Mouse (Mus musculus): ENCODE results near the gene Hsf2bp. TPM values are rescaled to one million over a fixed set of nuclear protein-coding genes. Genes with fewer than 3 reads are reported as not detected.
A peak's percentile ranks its signal among the peaks of the same experiment; 100 is the strongest.

The Hsf2bp gene
- total and polyA plus RNA-seq, 3 experiments, result 0.92 to 1.6 (median 1.3) TPM

DNA sequence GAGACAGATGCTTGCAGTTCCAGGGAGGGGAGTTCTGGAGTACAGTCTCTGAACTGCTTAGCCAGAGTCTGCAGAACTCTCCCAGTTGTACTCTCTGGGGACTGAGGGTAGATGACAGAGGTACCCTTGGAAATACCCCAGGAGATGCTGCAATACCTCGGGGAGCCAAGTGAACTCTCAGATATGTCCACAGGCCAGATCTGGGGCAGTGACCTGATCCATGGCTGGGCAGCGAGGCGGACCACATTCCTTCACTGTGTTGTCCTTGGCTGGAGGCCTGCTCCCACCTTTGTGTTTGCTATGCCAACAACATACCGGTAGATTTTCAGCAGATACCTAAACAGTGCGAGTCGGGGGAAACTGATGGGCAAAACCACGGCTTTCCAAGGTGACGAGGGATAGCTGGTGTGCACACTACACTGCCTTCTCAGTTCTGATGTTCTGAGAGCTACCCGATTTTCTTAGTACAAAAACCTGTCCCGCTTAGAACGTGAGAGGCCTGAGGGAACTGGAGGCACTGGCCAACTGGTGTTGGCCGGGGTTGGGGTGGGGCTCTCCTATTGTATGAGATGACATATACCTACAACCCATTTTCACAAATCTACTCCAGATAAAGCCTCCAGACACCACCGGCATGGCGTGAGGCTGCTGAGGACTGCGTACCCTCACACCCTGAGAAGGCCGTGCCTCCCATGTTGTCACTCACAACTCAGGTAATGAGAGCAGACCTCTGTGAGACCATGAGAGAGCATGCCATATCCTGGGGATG, 96.7 kb downstream of the Hsf2bp start:
- no peak overlapping the region for H3K4me3 ChIP-seq
- peak overlapping the region; percentile 69 for H3K27ac ChIP-seq
- 83% methylated on average over 16 of the region's 16 CpGs for WGBS
- no peaks in the 10 kb centered on the region for H3K36me3 ChIP-seq (ENCODE audit: control insufficient read depth, insufficient read depth, low read length)
- no peak for DNase-seq
- no peaks in the 10 kb centered on the region for H3K79me2 ChIP-seq (replicated peaks; ENCODE audit: control insufficient read depth, insufficient read depth, low read length)
- no peak overlapping the region for H3K9ac ChIP-seq (ENCODE audit: low read depth, low read length)
- intact Hi-C loops (cut with DNase I), result loop anchor here (2.0 to 5.0 kb wide), 4 partner anchors 33 to 252 kb away; no protein-coding TSS in a partner anchor
- TF ChIP-seq CTCF (IDR thresholded peaks at IDR 0.05), result no peak
- H3K4me1 ChIP-seq (ENCODE audit: control insufficient read depth, insufficient read depth, low read length), result peaks cover 38% of the 10 kb centered on the region
- no peaks in the 10 kb centered on the region for H3K27me3 ChIP-seq (ENCODE audit: control insufficient read depth, insufficient read depth, low read length)

DNA sequence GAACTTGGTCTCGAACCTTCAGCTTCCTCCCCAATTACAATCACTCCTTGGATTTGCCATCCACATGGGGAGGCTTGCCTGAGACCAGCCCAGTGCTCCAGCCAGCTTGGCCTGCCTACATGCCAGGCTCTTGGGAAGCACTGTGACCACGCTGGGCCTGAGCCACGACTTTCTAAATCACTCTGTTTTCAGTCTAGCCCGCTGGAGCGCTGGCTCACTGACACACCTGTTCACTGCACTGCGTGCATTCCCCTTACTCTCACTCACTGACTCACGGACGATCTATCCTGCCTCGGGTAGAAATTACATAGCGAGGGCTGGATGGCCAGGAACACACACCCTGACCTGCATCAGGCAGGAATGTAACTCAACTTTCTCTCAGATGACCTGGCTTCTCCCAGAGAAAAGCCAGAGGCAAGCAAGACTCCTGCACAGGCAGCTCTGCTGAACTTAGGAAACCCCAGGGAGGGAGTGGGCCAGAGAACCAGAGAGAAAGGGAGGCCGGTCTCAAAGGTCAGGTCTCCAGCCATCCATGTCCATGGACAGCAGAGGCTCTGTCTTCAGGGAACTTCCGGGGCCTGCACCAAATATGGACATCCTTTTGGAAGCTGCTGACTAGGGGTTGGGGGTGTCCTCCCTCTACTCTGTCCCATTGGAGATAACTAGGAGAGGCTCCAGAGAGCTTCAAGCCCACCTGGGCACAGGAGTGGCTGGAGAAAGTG, 97.4 kb downstream of the Hsf2bp start:
- H3K36me3 ChIP-seq (ENCODE audit: control insufficient read depth, insufficient read depth, low read length), result no peaks in the 10 kb centered on the region
- WGBS, result 84% methylated on average over 12 of the region's 12 CpGs
- no peak overlapping the region for H3K4me3 ChIP-seq
- peak overlapping the region; percentile 69 for H3K27ac ChIP-seq
- no peak overlapping the region for H3K9ac ChIP-seq (ENCODE audit: low read depth, low read length)
- H3K27me3 ChIP-seq (ENCODE audit: control insufficient read depth, insufficient read depth, low read length), result no peaks in the 10 kb centered on the region
- H3K79me2 ChIP-seq (replicated peaks; ENCODE audit: control insufficient read depth, insufficient read depth, low read length), result no peaks in the 10 kb centered on the region
- DNase-seq, result no peak
- TF ChIP-seq POLR2A (IDR thresholded peaks at IDR 0.05; ENCODE audit: insufficient read depth, low read depth, low read length) (no peak), CTCF (IDR thresholded peaks at IDR 0.05) (no peak), EP300 (IDR thresholded peaks at IDR 0.05; ENCODE audit: insufficient read depth, low read depth, low read length) (no peak)
- peaks cover 31% of the 10 kb centered on the region for H3K4me1 ChIP-seq (ENCODE audit: control insufficient read depth, insufficient read depth, low read length)
- intact Hi-C loops (cut with DNase I), result loop anchor here (2.0 to 5.0 kb wide), 4 partner anchors 32 to 251 kb away; no protein-coding TSS in a partner anchor

DNA sequence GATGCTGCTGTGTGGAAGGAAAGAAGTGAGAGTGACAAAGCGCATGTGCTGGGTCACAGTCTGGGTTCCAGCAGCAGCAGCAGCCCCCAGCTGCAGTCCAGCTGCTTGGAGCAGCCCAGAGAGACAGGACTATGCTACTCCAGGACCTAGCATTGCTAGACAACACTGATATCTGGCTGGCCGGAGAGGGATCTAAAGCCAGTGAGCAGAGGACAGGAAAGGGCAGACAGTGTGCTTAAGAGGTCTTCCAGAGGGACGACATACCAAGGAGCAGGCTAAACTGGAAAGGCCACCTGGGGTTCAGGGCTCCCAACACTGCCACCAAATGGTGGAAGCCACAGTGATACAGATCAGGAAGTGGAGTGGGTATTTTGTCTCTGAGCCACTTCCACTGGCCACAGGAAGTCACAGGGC, 99.0 kb downstream of the Hsf2bp start:
- intact Hi-C loops (cut with DNase I), result loop anchor here (5.0 kb wide), 2 partner anchors 85 to 250 kb away; no protein-coding TSS in a partner anchor
- TF ChIP-seq POLR2A (IDR thresholded peaks at IDR 0.05; ENCODE audit: insufficient read depth, low read depth, low read length) (no peak; the same call in 1 of the 2 replicates), CTCF (IDR thresholded peaks at IDR 0.05) (peak; percentile 65), EP300 (IDR thresholded peaks at IDR 0.05; ENCODE audit: insufficient read depth, low read depth, low read length) (peak; percentile 51; the same call in 1 of the 2 replicates)

DNA sequence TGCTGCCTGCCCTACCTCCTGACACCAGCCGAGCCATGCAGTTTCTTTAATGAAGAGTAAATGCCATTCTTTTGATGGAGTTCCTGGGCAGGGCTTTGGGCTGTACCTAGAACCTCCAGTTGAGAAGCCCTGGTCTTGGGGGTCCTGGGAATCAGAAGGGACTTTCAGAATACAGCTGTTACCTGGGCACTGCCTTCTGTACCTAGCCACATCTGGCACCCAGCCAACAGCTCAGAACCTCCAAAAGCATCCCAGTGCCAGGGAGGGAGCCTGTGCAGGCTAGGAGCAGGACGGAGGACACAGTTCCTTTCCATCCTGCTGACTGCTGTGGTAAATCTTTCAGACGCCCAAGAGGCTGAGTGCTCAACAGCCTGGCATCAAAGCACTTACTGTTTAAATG, 100.3 kb downstream of the Hsf2bp start:
- TF ChIP-seq EP300 (IDR thresholded peaks at IDR 0.05; ENCODE audit: insufficient read depth, low read depth, low read length) (no peak), POLR2A (IDR thresholded peaks at IDR 0.05; ENCODE audit: insufficient read depth, low read depth, low read length) (no peak), CTCF (IDR thresholded peaks at IDR 0.05) (no peak)
- Histone ChIP-seq H3K27me3 (ENCODE audit: control insufficient read depth, insufficient read depth, low read length) (no peaks in the 10 kb centered on the region), H3K79me2 (replicated peaks; ENCODE audit: control insufficient read depth, insufficient read depth, low read length) (no peaks in the 10 kb centered on the region), H3K4me1 (ENCODE audit: control insufficient read depth, insufficient read depth, low read length) (peaks cover 37% of the 10 kb centered on the region), H3K4me3 (no peak overlapping the region), H3K27ac (no peak overlapping the region), H3K9ac (ENCODE audit: low read depth, low read length) (no peak overlapping the region), H3K36me3 (ENCODE audit: control insufficient read depth, insufficient read depth, low read length) (no peaks in the 10 kb centered on the region)
- DNase-seq, result no peak
- intact Hi-C loops (cut with DNase I), result loop anchor here (5.0 kb wide), 2 partner anchors 86 to 249 kb away; no protein-coding TSS in a partner anchor
- 90% methylated on average over 3 of the region's 3 CpGs for WGBS

More for the DNA sequence above, 99.0 kb downstream of the Hsf2bp start:
- H3K79me2 ChIP-seq (replicated peaks; ENCODE audit: control insufficient read depth, insufficient read depth, low read length), result no peaks in the 10 kb centered on the region
- 12% methylated on average over 3 of the region's 3 CpGs for WGBS
- DNase-seq, result peak; percentile 66 to 70
- H3K4me3 ChIP-seq, result no peak overlapping the region
- H3K36me3 ChIP-seq (ENCODE audit: control insufficient read depth, insufficient read depth, low read length), result no peaks in the 10 kb centered on the region
- no peaks in the 10 kb centered on the region for H3K27me3 ChIP-seq (ENCODE audit: control insufficient read depth, insufficient read depth, low read length)
- peaks cover 35% of the 10 kb centered on the region for H3K4me1 ChIP-seq (ENCODE audit: control insufficient read depth, insufficient read depth, low read length)
- peak overlapping the region; percentile 8; the same call in 1 of the 2 replicates for H3K9ac ChIP-seq (ENCODE audit: low read depth, low read length)
- peak overlapping the region; percentile 76 for H3K27ac ChIP-seq

DNA sequence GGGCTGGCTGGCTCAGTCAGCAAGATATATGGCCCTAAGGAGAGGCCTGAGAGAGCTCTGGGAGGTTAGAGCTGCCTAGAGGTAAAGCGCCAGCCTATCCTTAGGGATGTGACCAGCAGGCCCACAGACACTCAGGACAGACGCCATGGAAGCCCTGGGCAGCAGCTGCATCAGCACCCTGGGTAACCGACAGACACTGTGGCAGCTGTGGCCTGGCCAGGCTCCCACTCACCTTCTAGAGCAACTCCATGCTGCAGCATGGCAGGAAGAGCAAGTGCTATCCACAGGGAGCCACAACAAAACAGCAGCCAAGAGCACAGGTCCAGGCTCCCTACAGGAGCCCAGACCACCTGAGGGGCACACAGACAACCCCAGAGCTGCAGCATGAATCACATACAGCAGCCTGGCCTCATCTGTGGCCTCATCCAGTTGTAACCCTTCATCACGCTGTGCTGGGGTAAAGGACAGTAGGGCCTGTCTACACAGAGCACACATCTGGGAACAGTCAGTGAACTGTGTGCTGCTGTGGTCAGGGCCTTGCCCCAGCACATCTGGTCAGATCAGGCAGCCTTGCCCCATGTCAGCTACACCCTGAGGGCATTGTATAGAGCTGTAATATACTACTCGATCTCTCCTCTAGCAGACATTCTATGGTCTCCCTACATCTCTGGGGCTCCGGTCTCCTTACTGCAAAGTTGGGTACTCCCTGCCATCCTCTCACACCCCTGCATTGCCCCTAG, 100.9 kb downstream of the Hsf2bp start:
- 93% methylated on average over 6 of the region's 6 CpGs for WGBS
- intact Hi-C loops (cut with DNase I), result loop anchor here (5.0 kb wide), 2 partner anchors 87 to 248 kb away; no protein-coding TSS in a partner anchor
- no peak for DNase-seq
- H3K4me3 ChIP-seq, result no peak overlapping the region
- TF ChIP-seq POLR2A (IDR thresholded peaks at IDR 0.05; ENCODE audit: insufficient read depth, low read depth, low read length), result no peak
- TF ChIP-seq CTCF (IDR thresholded peaks at IDR 0.05), result no peak
- no peak for TF ChIP-seq EP300 (IDR thresholded peaks at IDR 0.05; ENCODE audit: insufficient read depth, low read depth, low read length)
- no peaks in the 10 kb centered on the region for H3K27me3 ChIP-seq (ENCODE audit: control insufficient read depth, insufficient read depth, low read length)
- H3K36me3 ChIP-seq (ENCODE audit: control insufficient read depth, insufficient read depth, low read length), result no peaks in the 10 kb centered on the region
- H3K79me2 ChIP-seq (replicated peaks; ENCODE audit: control insufficient read depth, insufficient read depth, low read length), result no peaks in the 10 kb centered on the region
- H3K9ac ChIP-seq (ENCODE audit: low read depth, low read length), result no peak overlapping the region
- peaks cover 36% of the 10 kb centered on the region for H3K4me1 ChIP-seq (ENCODE audit: control insufficient read depth, insufficient read depth, low read length)
- no peak overlapping the region for H3K27ac ChIP-seq
